Mouse (Mus musculus): ENCODE measurements at regions not wholly inside any gene's neighbourhood (a gene's known extent, or its start where the extent isn't known, plus 50 kb on each side); places are given as distances from the start of the nearest gene placed in this dataset.

DNA sequence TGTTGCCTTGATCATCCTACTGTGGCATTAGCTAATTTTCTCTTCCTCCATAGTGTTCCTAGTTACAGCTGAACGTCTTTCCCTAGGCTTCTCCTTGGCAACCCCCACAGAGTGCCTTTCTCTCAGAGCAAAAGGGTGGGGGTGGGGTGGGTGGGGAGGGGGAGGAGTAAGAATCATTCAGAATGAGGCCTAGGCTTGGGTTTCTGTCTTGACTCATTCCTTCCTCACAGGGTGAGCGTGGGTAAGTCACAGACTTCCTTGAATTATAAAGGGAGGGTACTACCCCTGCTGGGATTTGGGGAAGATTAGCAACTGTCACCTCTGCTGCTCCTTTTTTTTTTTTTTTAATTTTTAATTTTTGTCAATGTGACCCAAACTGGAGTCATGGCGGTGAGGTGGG, 114.5 kb downstream of the Dhx35 start:
- no peak for DNase-seq (ENCODE audit: extremely low read depth)
- Histone ChIP-seq H3K9ac (ENCODE audit: insufficient read depth, low read depth) (no peak overlapping the region), H3K27ac (ENCODE audit: insufficient read depth, low read depth) (no peak overlapping the region), H3K4me1 (ENCODE audit: control insufficient read depth in 1 of 2, insufficient read depth in 2 of 2) (peaks cover 0 to 21% of the 10 kb centered on the region in 2 experiments; a peak in 2 of 4 replicates), H3K4me2 (ENCODE audit: insufficient read depth, low read depth, poor library complexity, severe bottlenecking) (no peak overlapping the region), H3K79me2 (replicated peaks; ENCODE audit: control insufficient read depth, extremely low read depth, insufficient read depth, poor library complexity, severe bottlenecking) (no peaks in the 10 kb centered on the region), H3K36me3 (replicated peaks in 1 of 2; ENCODE audit: control insufficient read depth in 1 of 2, insufficient read depth in 1 of 2, low read length in 1 of 2) (peaks cover 0 to 24% of the 10 kb centered on the region in 2 experiments), H3K27me3 (replicated peaks) (no peaks in the 10 kb centered on the region), H3K9me3 (replicated peaks; ENCODE audit: low read length) (no peaks in the 10 kb centered on the region), H3K4me3 (replicated peaks in 1 of 3; ENCODE audit: low read depth in 2 of 3, low read length in 2 of 3, poor library complexity in 1 of 3) (no peak overlapping the region)
- dilution Hi-C loops (cut with MboI; ENCODE audit: extremely low pct_ligation_motif_present, extremely low pct_unique_long_range_greater_than_20kb, low sequenced_read_pairs) (no loop called here), in situ Hi-C loops (cut with MboI; ENCODE audit: low pct_ligation_motif_present, low pct_unique_long_range_greater_than_20kb, low sequenced_read_pairs) (loop anchor here (25.0 kb wide), 2 partner anchors 103 to 253 kb away; no protein-coding TSS in a partner anchor)
- TF ChIP-seq MXI1 (IDR thresholded peaks at IDR 0.05; ENCODE audit: low read depth, low read length) (no peak), RCOR1 (conservative IDR thresholded peaks at IDR 0.05; ENCODE audit: low read depth, low read length) (no peak), BHLHE40 (IDR thresholded peaks at IDR 0.05; ENCODE audit: low read depth, low read length) (no peak), ZNF384 (IDR thresholded peaks at IDR 0.05; ENCODE audit: low read depth, low read length) (no peak), IRF4 (IDR thresholded peaks at IDR 0.05; ENCODE audit: low read depth, low read length) (no peak), USF1 (IDR thresholded peaks at IDR 0.05; ENCODE audit: low read depth, low read length) (no peak), PAX5 (IDR thresholded peaks at IDR 0.05; ENCODE audit: low read length) (no peak), EP300 (IDR thresholded peaks at IDR 0.05; ENCODE audit: low read length) (no peak), RAD21 (IDR thresholded peaks at IDR 0.05; ENCODE audit: low read depth, low read length) (no peak), UBTF (IDR thresholded peaks at IDR 0.05; ENCODE audit: low read depth, low read length) (no peak)

DNA sequence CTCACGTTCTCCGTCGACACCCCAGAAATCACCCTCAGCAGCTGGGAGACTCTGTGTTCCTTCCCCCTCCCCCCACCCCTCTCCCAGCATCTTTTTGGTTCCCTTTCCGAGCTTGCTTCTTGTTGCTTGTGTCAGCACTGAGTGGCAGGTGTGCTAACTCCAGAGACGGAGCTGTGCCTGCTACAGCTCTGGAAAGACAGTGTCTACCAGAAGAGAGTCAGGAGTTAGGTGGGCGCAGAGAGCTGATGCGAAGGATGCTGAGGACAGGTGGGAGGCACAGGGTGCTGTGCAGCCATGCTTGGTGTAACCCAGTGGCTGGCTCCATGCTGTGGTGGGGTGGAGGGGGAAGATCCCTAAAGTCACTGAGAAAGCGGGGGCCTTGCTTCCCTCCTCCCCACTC, 115.7 kb downstream of the Dhx35 start:
- Histone ChIP-seq H3K27ac (ENCODE audit: insufficient read depth, low read depth) (no peak overlapping the region), H3K4me3 (replicated peaks in 1 of 3; ENCODE audit: low read depth in 2 of 3, low read length in 2 of 3, poor library complexity in 1 of 3) (no peak overlapping the region), H3K9me3 (replicated peaks; ENCODE audit: low read length) (no peaks in the 10 kb centered on the region), H3K4me2 (ENCODE audit: insufficient read depth, low read depth, poor library complexity, severe bottlenecking) (no peak overlapping the region), H3K9ac (ENCODE audit: insufficient read depth, low read depth) (no peak overlapping the region), H3K79me2 (replicated peaks; ENCODE audit: control insufficient read depth, extremely low read depth, insufficient read depth, poor library complexity, severe bottlenecking) (no peaks in the 10 kb centered on the region), H3K27me3 (replicated peaks) (no peaks in the 10 kb centered on the region), H3K36me3 (replicated peaks in 1 of 2; ENCODE audit: control insufficient read depth in 1 of 2, insufficient read depth in 1 of 2, low read length in 1 of 2) (peaks cover 0 to 24% of the 10 kb centered on the region in 2 experiments), H3K4me1 (ENCODE audit: control insufficient read depth in 1 of 2, insufficient read depth in 2 of 2) (peaks cover 0 to 21% of the 10 kb centered on the region in 2 experiments; a peak in 2 of 4 replicates)
- in situ Hi-C loops (cut with MboI; ENCODE audit: low pct_ligation_motif_present, low pct_unique_long_range_greater_than_20kb, low sequenced_read_pairs) (loop anchor here (25.0 kb wide), 2 partner anchors 102 to 252 kb away; no protein-coding TSS in a partner anchor), dilution Hi-C loops (cut with MboI; ENCODE audit: extremely low pct_ligation_motif_present, extremely low pct_unique_long_range_greater_than_20kb, low sequenced_read_pairs) (no loop called here)
- DNase-seq (ENCODE audit: extremely low read depth) = no peak
- TF ChIP-seq MXI1 (IDR thresholded peaks at IDR 0.05; ENCODE audit: low read depth, low read length) = no peak

DNA sequence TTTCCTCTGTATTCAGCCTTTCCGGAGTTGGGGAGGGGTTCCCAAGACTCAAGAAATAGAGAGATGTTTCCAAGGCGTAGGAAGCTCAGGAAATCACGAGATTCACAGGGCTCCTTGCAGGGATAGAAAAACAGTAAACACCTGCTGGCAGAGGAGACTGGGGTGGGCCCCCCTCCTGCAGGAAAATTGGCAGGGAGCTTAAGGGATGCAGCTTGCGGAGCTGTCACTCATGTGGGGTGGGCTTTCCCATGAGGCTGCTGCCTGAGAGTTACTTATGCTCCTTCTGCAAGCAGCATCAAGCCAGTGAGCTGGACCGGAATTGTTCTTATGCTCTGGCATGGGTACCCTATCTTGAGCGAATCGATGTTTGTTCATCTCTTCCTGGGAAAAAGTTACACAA, 116.6 kb downstream of the Dhx35 start:
- peaks cover 0 to 21% of the 10 kb centered on the region in 2 experiments; a peak in 2 of 4 replicates for H3K4me1 ChIP-seq (ENCODE audit: control insufficient read depth in 1 of 2, insufficient read depth in 2 of 2)
- peaks cover 0 to 28% of the 10 kb centered on the region in 2 experiments for H3K36me3 ChIP-seq (replicated peaks in 1 of 2; ENCODE audit: control insufficient read depth in 1 of 2, insufficient read depth in 1 of 2, low read length in 1 of 2)
- H3K27ac ChIP-seq (ENCODE audit: insufficient read depth, low read depth) = no peak overlapping the region
- TF ChIP-seq KAT2A (IDR thresholded peaks at IDR 0.05; ENCODE audit: insufficient replicate concordance, low read length) = no peak
- TF ChIP-seq MYC (IDR thresholded peaks at IDR 0.05; ENCODE audit: low read depth, low read length) = no peak
- TF ChIP-seq HCFC1 (IDR thresholded peaks at IDR 0.05; ENCODE audit: low read depth, low read length) = no peak
- TF ChIP-seq JUN (IDR thresholded peaks at IDR 0.05; ENCODE audit: insufficient read depth, low read depth, low read length) = no peak
- no peak for TF ChIP-seq IRF4 (IDR thresholded peaks at IDR 0.05; ENCODE audit: low read depth, low read length)
- no peak for TF ChIP-seq MXI1 (IDR thresholded peaks at IDR 0.05; ENCODE audit: low read depth, low read length)
- TF ChIP-seq BHLHE40 (IDR thresholded peaks at IDR 0.05; ENCODE audit: low read depth, low read length) = no peak
- no peak for TF ChIP-seq CHD1 (IDR thresholded peaks at IDR 0.05; ENCODE audit: low read depth, low read length)
- TF ChIP-seq POLR2AphosphoS2 (IDR thresholded peaks at IDR 0.05; ENCODE audit: low read depth, low read length) = no peak
- no peak for TF ChIP-seq ZNF384 (IDR thresholded peaks at IDR 0.05; ENCODE audit: low read depth, low read length)
- TF ChIP-seq NELFE (IDR thresholded peaks at IDR 0.05; ENCODE audit: low read depth, low read length) = no peak
- TF ChIP-seq RAD21 (IDR thresholded peaks at IDR 0.05; ENCODE audit: low read depth, low read length) = no peak
- H3K4me2 ChIP-seq (ENCODE audit: insufficient read depth, low read depth, poor library complexity, severe bottlenecking) = no peak overlapping the region
- H3K79me2 ChIP-seq (replicated peaks; ENCODE audit: control insufficient read depth, extremely low read depth, insufficient read depth, poor library complexity, severe bottlenecking) = no peaks in the 10 kb centered on the region
- H3K27me3 ChIP-seq (replicated peaks) = no peaks in the 10 kb centered on the region
- no peak overlapping the region for H3K9ac ChIP-seq (ENCODE audit: insufficient read depth, low read depth)
- in situ Hi-C loops (cut with MboI; ENCODE audit: low pct_ligation_motif_present, low pct_unique_long_range_greater_than_20kb, low sequenced_read_pairs) = loop anchor here (25.0 kb wide), 2 partner anchors 101 to 251 kb away; no protein-coding TSS in a partner anchor
- no peak for DNase-seq (ENCODE audit: extremely low read depth)
- no peak overlapping the region for H3K4me3 ChIP-seq (replicated peaks in 1 of 3; ENCODE audit: low read depth in 2 of 3, low read length in 2 of 3, poor library complexity in 1 of 3)
- dilution Hi-C loops (cut with MboI; ENCODE audit: extremely low pct_ligation_motif_present, extremely low pct_unique_long_range_greater_than_20kb, low sequenced_read_pairs) = no loop called here
- no peaks in the 10 kb centered on the region for H3K9me3 ChIP-seq (replicated peaks; ENCODE audit: low read length)
